Mouse (Mus musculus) CH12.LX (cell line): ENCODE data around the gene Slc2a10.
"Not testable (repeated sequence)": the region's sequence is repeated elsewhere in the genome, so short reads cannot be mapped to it uniquely, and the experiment has no call there.

Experiments used
- MAZ ChIP-seq: IDR thresholded peaks from 2 replicates; pipeline ENCODE4 v1.6.1; 2012; ENCODE audit warnings: low read depth, mild to moderate bottlenecking, inconsistent platforms, low read length, improper control_type of control experiment, moderate library complexity
- MYC ChIP-seq: IDR thresholded peaks from 2 replicates; pipeline ENCODE4 v1.6.1; 2011; ENCODE audit warnings: low read depth, mild to moderate bottlenecking, improper control_type of control experiment, low read length
- NRF1 ChIP-seq: IDR thresholded peaks from 2 replicates; pipeline ENCODE4 v1.6.1; 2014; ENCODE audit warnings: low read depth, mild to moderate bottlenecking, inconsistent platforms, low read length, improper control_type of control experiment, moderate library complexity
- POLR2A ChIP-seq: IDR thresholded peaks from 2 replicates; pipeline ENCODE4 v1.6.1; 2011; ENCODE audit warnings: low read depth, mild to moderate bottlenecking, improper control_type of control experiment, low read length
- POLR2AphosphoS2 ChIP-seq: IDR thresholded peaks from 2 replicates; pipeline ENCODE4 v1.6.1; 2011; ENCODE audit warnings: low read depth, low read length, improper control_type of control experiment

DNA sequence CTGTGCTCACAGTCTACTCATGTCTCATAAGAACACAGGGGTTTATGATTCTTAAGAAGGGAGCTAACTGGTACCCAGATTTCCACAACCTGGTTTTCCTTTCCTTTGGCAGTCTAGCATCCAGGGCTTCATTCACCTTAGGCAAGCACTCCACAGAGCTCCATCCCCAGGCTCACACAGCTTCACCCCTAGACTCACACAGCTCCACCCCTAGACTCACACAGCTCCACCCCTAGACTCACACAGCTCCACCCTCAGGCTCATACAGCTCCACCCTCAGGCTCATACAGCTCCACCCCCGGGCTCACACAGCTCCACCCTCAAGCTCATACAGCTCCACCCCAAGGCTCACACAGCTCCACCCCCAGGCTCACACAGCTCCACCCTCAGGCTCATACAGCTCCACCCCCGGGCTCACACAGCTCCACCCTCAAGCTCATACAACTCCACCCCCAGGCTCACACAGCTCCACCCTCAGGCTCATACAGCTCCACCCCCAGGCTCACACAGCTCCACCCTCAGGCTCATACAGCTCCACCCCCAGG, 7.4 kb downstream of the Slc2a10 start:
- not testable (repeated sequence) for TF ChIP-seq MYC, POLR2A, NRF1, MAZ, POLR2AphosphoS2
